Mouse (Mus musculus) layer of hippocampus, adult 11-12 months (tissue): ENCODE measurements around the gene Scd3.

Experiments used
- DNase-seq: peaks from one replicate; pipeline ENCODE4 v3.0.0; 2022; ENCODE audit warnings: low spot score

Scd3 gene

DNA sequence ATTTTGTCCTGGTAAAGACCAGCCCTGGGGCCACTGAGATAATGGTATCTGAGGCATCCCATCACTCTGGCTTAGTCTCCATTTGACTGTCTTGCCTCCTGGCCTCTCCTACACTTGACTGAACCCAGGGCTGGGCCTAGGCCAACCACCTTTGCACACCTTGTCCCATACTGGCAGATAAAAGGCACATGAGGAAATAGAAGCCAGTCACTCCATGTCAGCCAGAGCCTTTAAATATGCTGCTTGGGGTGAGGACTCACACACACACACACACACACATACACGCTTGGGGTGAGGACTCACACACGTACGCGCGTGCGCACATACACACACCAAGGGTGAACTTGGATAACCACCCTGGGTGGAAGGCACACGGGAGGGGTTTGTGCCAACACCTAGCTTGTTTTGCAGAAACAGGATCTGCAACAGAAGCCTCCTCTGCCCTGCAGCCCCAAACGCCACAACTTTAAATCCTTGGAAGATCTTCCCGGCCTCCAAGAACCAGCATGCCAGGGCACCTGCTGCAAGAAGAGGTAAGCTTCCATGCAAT, at the start of gene Scd3:
Gene Scd3, plus strand, starts transcription at position 255 of the 550 bp plus-strand sequence.
- no peak for DNase-seq

GRCm38 (mm10) chr19:44153781-44154180, 49.3 kb upstream of the Scd3 start:
- DNase-seq, result no peak

GRCm38 (mm10) chr19:44157005-44157404, 46.1 kb upstream of the Scd3 start:
- DNase-seq, result no peak

DNA sequence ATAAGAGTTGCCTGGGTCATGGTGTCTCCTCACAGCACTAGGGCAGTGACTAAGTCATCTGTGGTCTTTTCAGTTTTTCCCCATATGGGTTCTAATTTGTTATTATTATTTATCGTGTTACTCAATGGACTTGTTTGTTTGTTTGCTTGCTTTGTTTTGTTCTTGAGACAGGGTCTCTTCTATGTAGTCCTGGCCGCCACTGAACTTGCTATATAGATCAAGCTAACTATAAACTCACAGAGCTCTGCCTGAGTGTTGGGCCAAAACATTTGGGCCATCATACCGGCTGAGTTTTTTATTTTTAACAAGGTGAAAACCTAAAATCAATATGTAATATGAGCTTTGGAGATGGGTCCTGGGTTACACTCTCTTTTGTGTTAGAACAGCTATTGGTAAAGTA, 43.7 kb upstream of the Scd3 start:
- no peak for DNase-seq

DNA sequence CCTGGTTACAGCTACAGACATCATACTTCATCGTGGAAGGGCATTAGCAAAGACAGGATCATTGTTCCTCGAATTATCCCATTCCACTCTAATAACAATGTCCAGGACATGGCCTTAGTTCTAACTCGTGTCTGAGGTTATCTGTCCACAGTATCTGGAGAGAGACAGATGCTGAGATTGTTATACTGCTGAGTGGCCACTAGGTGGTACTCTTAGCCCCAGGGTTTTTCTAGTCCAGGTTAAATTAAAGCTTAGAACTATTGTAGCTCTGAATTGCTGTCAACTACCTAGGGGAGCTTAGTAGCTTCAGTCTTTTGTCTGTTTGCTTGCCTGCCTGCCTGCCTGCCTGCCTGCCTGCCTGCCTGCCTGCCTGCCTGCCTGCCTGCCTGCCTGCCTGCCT, 41.6 kb upstream of the Scd3 start:
- DNase-seq, result no peak

DNA sequence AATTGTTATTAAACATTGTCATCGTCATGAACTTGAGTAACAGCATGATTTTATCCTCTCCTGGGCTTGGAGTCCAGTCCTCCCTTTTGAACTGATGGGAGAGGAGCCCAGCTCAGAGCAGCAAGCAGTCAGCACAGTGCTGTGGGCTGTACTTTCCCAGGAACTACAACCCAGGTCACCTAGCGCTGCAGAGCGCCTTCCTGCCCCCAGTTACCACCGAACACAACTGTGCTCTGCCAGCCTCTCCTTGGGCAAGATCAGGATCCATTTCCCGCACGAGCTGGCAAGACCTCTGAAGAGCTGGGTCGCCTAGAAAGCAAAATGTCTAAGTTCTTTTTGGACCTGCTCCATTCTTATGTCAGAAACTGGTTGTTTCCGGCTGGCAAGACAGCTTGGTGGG, 28.2 kb upstream of the Scd3 start:
- no peak for DNase-seq

GRCm38 (mm10) chr19:44176741-44177140, 26.3 kb upstream of the Scd3 start:
- no peak for DNase-seq

- no peak for DNase-seq
Observed at GRCm38 (mm10) chr19:44180502-44180901, 22.6 kb upstream of the Scd3 start.

GRCm38 (mm10) chr19:44183968-44184367, 19.1 kb upstream of the Scd3 start:
- DNase-seq, result no peak

GRCm38 (mm10) chr19:44189056-44189455, 14.0 kb upstream of the Scd3 start:
- no peak for DNase-seq

DNA sequence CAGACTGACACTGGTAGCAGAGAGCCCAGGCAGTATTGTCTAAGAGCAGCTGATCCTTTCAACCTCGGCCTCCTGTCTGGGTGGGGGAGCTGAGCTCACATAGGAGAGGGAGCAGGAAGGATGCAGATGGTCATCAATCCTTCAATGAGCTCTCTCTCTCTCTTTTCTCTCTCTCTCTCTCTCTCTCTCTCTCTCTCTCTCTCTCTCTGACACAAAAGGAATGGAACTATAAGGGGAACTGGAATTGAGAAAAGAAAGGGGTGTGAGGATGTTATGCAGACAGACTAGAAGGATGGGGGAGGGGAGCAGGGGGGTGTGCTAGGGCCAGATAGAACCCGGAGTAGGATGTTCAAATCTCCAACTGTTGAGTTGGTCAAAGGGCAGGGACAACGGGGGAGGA, 10.7 kb upstream of the Scd3 start, which contains the start of gene Pkd2l1:
Gene Pkd2l1, minus strand, starts transcription at position 101 of the 400 bp plus-strand sequence.
- no peak for DNase-seq

- no peak for DNase-seq
Observed at GRCm38 (mm10) chr19:44193906-44194305, 9.2 kb upstream of the Scd3 start.

DNA sequence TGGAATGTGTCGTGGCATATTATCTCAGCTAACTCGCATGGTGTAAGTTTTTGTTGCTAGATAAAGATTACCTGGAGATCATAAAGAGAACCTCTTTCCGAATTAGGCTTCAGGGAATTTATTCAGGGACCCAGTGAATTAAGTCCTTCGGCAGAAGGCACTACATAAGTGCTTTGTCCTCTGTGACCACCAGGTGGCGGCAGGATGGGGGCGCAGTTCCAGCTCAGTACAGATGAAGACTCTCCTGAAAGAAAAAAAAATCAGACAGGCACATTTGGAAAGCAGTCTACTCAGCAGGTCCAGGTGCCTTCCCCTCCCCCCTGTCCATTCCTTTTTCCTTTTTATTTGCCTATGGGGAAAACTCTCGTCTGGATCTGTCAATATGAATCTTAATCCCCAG, 7.9 kb upstream of the Scd3 start:
- DNase-seq, result peak; percentile 69

GRCm38 (mm10) chr19:44197053-44197852, 5.8 kb upstream of the Scd3 start:
- DNase-seq, result no peak

DNA sequence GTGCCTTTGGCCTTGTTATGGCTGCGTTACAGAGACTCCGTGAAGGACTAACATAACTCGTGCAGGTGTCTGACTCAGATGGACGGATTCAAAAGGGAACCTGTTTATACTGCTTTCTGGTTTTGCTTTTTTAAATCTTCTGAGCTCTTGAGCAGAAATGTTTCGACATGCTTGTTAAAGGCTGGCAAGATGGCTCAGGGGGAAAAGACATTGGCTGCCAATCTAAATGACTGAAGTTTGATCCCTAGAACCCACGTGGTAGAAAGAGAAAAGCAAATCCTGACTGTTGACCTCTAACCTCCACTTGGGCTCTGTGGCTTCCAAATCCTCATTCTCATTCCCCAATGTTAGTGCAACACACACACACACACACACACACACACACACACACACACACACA, 4.6 kb upstream of the Scd3 start:
- DNase-seq, result no peak

DNA sequence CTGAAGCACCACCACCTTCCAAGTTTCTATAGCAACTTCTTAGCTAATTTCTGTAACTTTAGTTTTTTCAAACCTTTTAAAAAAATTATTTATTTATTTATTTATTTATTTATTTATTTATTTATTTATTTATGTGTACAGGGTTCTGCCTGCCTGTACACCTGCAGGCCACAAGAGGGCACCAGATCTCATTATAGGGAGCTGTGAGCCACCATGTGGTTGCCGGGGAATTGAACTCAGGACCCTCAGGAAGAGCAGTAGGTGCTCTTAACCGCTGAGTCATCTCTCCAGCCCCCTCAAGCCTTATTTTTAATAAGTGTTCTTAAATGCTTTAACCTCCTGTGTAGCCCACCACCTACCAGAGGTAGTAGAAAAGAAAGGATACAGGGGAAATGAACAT, 4.1 kb upstream of the Scd3 start:
- DNase-seq, result no peak

- DNase-seq, result no peak
Observed at GRCm38 (mm10) chr19:44207079-44207478, 4.0 kb downstream of the Scd3 start.

DNA sequence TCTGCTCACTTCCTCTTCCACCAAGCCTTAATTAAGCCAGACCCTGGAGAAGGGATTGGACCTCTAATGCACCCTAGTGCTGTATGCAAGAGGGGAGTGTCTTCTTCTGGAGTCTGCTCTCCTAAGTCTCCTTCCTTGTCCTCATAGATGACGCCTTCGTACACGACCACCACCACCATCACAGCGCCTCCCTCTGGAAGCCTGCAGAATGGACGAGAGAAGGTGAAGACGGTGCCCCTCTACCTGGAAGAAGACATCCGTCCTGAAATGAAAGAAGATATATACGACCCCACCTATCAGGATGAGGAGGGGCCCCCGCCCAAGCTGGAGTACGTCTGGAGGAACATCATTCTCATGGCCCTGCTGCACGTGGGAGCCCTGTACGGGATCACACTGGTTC, 12.2 kb downstream of the Scd3 start:
- DNase-seq, result no peak

- no peak for DNase-seq
Observed at GRCm38 (mm10) chr19:44217958-44218525, 15.0 kb downstream of the Scd3 start.

- no peak for DNase-seq
Observed at GRCm38 (mm10) chr19:44225728-44226127, 22.7 kb downstream of the Scd3 start.

GRCm38 (mm10) chr19:44229776-44230175, 26.7 kb downstream of the Scd3 start:
- no peak for DNase-seq

DNA sequence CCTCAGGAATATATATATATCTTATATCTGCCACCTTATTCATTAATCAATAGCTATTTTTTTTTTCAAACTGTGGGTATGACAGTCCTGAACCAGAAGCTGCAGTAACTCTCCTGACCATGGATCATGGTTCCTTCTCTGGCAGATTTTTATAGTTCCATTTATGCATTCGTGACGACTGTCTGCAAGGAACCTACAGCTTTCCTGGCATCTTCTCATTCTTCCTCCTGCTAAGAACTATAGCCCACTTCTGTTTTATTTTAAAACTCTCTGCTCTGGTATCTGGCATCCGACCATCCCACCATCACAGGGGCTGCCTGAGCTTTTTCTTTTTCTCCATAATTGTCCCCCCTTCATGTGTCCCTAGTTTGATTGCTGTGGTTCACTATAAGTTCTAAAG, 27.1 kb downstream of the Scd3 start:
- no peak for DNase-seq

- DNase-seq, result no peak
Observed at GRCm38 (mm10) chr19:44231608-44232151, 28.6 kb downstream of the Scd3 start.
